Mouse (Mus musculus) urinary bladder, postnatal 36 days (tissue): ENCODE results near the gene Tmem268.

Experiments used
- DNase-seq, 2 experiments: peaks; one replicate each; pipeline ENCODE4 v3.0.0; 2022; ENCODE audit warnings: low spot score in 2 of 2, mixed read lengths in 1 of 2

The Tmem268 gene

GRCm38 (mm10) chr4:63555111-63555510 lies 3.5 kb upstream of the Tmem268 start:
- DNase-seq, result no peak

GRCm38 (mm10) chr4:63556665-63557064 lies 1.9 kb upstream of the Tmem268 start:
- DNase-seq, result no peak

GRCm38 (mm10) chr4:63557124-63558059 lies 1.2 kb upstream of the Tmem268 start:
- no peak for DNase-seq

GRCm38 (mm10) chr4:63559127-63559697 lies 631 bp downstream of the Tmem268 start:
- no peak for DNase-seq

GRCm38 (mm10) chr4:63560079-63560478 lies 1.5 kb downstream of the Tmem268 start:
- no peak for DNase-seq

GRCm38 (mm10) chr4:63561861-63562675 lies 3.5 kb downstream of the Tmem268 start:
- no peak for DNase-seq

- no peak for DNase-seq
Measured at GRCm38 (mm10) chr4:63562742-63563141, 4.2 kb downstream of the Tmem268 start.

GRCm38 (mm10) chr4:63567712-63568390 lies 9.3 kb downstream of the Tmem268 start:
- DNase-seq, result no peak

- DNase-seq, result no peak
Measured at GRCm38 (mm10) chr4:63569322-63569721, 10.7 kb downstream of the Tmem268 start.

- DNase-seq, result no peak
Measured at GRCm38 (mm10) chr4:63570208-63570781, 11.7 kb downstream of the Tmem268 start.

GRCm38 (mm10) chr4:63572621-63573020 lies 14.0 kb downstream of the Tmem268 start:
- no peak for DNase-seq

GRCm38 (mm10) chr4:63579649-63580048 lies 21.1 kb downstream of the Tmem268 start:
- no peak for DNase-seq

- DNase-seq, result no peak
Measured at GRCm38 (mm10) chr4:63580078-63580477, 21.5 kb downstream of the Tmem268 start.

GRCm38 (mm10) chr4:63582580-63582979 lies 24.0 kb downstream of the Tmem268 start:
- no peak for DNase-seq

GRCm38 (mm10) chr4:63585216-63585615 lies 26.6 kb downstream of the Tmem268 start:
- DNase-seq, result no peak

- no peak for DNase-seq
Measured at GRCm38 (mm10) chr4:63586240-63586639, 27.7 kb downstream of the Tmem268 start.

- no peak for DNase-seq
Measured at GRCm38 (mm10) chr4:63589987-63590386, 31.4 kb downstream of the Tmem268 start.

- no peak for DNase-seq
Measured at GRCm38 (mm10) chr4:63590538-63590937, 32.0 kb downstream of the Tmem268 start.

- no peak for DNase-seq
Measured at GRCm38 (mm10) chr4:63594459-63595110, 36.0 kb downstream of the Tmem268 start.

- DNase-seq, result no peak
Measured at GRCm38 (mm10) chr4:63595259-63595658, 36.7 kb downstream of the Tmem268 start.

- no peak for DNase-seq
Measured at GRCm38 (mm10) chr4:63596010-63596409, 37.4 kb downstream of the Tmem268 start.
